Mouse (Mus musculus) testis, postnatal 14 days (tissue): ENCODE results near the gene Map3k9.

Source experiments
- DNase-seq: peaks from one replicate; pipeline ENCODE4 v3.0.0; 2021; ENCODE audit warnings: low spot score

Gene Map3k9

GRCm38 (mm10) chr12:81783301-81783700 is 2.3 kb upstream of the Map3k9 start:
- DNase-seq, result no peak

GRCm38 (mm10) chr12:81782606-81783005 is 1.6 kb upstream of the Map3k9 start:
- no peak for DNase-seq

GRCm38 (mm10) chr12:81780271-81781093 is 493 bp downstream of the Map3k9 start:
- DNase-seq, result peak; percentile 54

GRCm38 (mm10) chr12:81779831-81780230 is 1.1 kb downstream of the Map3k9 start:
- no peak for DNase-seq

GRCm38 (mm10) chr12:81776191-81776590 is 4.8 kb downstream of the Map3k9 start:
- no peak for DNase-seq

GRCm38 (mm10) chr12:81775641-81776040 is 5.3 kb downstream of the Map3k9 start:
- DNase-seq, result no peak

- DNase-seq, result no peak
Observed at GRCm38 (mm10) chr12:81774186-81774585, 6.8 kb downstream of the Map3k9 start.

- no peak for DNase-seq
Observed at GRCm38 (mm10) chr12:81769458-81769857, 11.5 kb downstream of the Map3k9 start.

- DNase-seq, result no peak
Observed at GRCm38 (mm10) chr12:81765386-81765785, 15.6 kb downstream of the Map3k9 start.

GRCm38 (mm10) chr12:81764370-81764769 is 16.6 kb downstream of the Map3k9 start:
- no peak for DNase-seq

- DNase-seq, result no peak
Observed at GRCm38 (mm10) chr12:81754651-81755050, 26.3 kb downstream of the Map3k9 start.

GRCm38 (mm10) chr12:81751116-81751515 is 29.9 kb downstream of the Map3k9 start:
- DNase-seq, result peak; percentile 22

GRCm38 (mm10) chr12:81748918-81749317 is 32.1 kb downstream of the Map3k9 start:
- no peak for DNase-seq

GRCm38 (mm10) chr12:81748021-81748576 is 32.9 kb downstream of the Map3k9 start:
- DNase-seq, result no peak

GRCm38 (mm10) chr12:81746400-81747024 is 34.5 kb downstream of the Map3k9 start:
- no peak for DNase-seq

- DNase-seq, result no peak
Observed at GRCm38 (mm10) chr12:81735246-81736070, 45.5 kb downstream of the Map3k9 start.

- no peak for DNase-seq
Observed at GRCm38 (mm10) chr12:81726246-81726822, 54.6 kb downstream of the Map3k9 start.

GRCm38 (mm10) chr12:81724776-81725175 is 56.2 kb downstream of the Map3k9 start:
- no peak for DNase-seq

- no peak for DNase-seq
Observed at GRCm38 (mm10) chr12:81723375-81723774, 57.6 kb downstream of the Map3k9 start.

- DNase-seq, result no peak
Observed at GRCm38 (mm10) chr12:81719715-81720114, 61.3 kb downstream of the Map3k9 start.

GRCm38 (mm10) chr12:81719161-81719560 is 61.8 kb downstream of the Map3k9 start:
- no peak for DNase-seq

GRCm38 (mm10) chr12:81712618-81713017 is 68.4 kb downstream of the Map3k9 start:
- DNase-seq, result no peak
